Mouse (Mus musculus): ENCODE results near the gene Zbtb12. TPM values are rescaled to one million over a fixed set of nuclear protein-coding genes. Genes with fewer than 3 reads are reported as not detected.
"Not testable (repeated sequence)": the region's sequence is repeated elsewhere in the genome, so short reads cannot be mapped to it uniquely, and the experiment has no call there.

The Zbtb12 gene
- polyA plus RNA-seq, 1 experiment from 2014 or later = 1.7 TPM

GRCm38 (mm10) chr17:34901948-34902347 is 22.7 kb downstream of the Zbtb12 start:
- DNase-seq (ENCODE audit: low spot score); H3K9ac ChIP-seq (ENCODE audit: low read length); H3K4me3 ChIP-seq (ENCODE audit: low read depth, low read length); H3K4me1 ChIP-seq (ENCODE audit: control insufficient read depth, insufficient read depth, low read length); H3K9me3 ChIP-seq (ENCODE audit: control insufficient read depth, low read length); H3K4me2 ChIP-seq (ENCODE audit: low read depth); H3K27ac ChIP-seq (ENCODE audit: low read depth, low read length); H3K27me3 ChIP-seq (ENCODE audit: control insufficient read depth, insufficient read depth, low read length); ATAC-seq (ENCODE audit: insufficient read depth, low FRiP score, low TSS enrichment): not testable (repeated sequence)
- WGBS = 93% methylated on average over 9 of the region's 10 CpGs
- peaks cover 31% of the 10 kb centered on the region for H3K36me3 ChIP-seq (ENCODE audit: control insufficient read depth, insufficient read depth, low read length)

DNA sequence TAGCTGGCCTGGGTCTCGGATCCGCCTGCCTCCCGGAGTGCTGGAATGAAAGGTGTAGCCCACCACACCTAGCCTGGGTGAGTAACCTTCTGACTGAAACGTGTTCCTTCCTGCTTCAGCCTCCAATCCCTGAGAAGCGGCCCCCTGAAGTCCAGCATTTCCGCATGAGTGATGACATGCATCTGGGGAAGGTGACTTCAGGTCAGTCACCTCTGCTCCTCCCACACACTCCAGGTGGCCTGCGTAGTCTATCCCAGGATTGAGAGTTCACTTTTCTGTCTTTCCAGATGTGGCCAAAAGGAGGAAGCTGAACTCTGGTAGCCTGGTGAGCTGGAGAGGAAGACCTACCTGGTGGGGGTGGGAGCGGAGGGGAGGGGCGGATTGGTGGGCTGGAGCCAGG is 23.6 kb downstream of the Zbtb12 start:
- WGBS = 92% methylated on average over 9 of the region's 9 CpGs
- ATAC-seq (ENCODE audit: insufficient read depth, low FRiP score, low TSS enrichment) = no peak
- Histone ChIP-seq H3K4me1 (ENCODE audit: control insufficient read depth, insufficient read depth, low read length) (peaks cover 3% of the 10 kb centered on the region; the same call in 1 of the 2 replicates), H3K9me3 (ENCODE audit: control insufficient read depth, low read length) (no peaks in the 10 kb centered on the region), H3K27me3 (ENCODE audit: control insufficient read depth, insufficient read depth, low read length) (no peaks in the 10 kb centered on the region), H3K4me2 (ENCODE audit: low read depth) (no peak overlapping the region), H3K27ac (ENCODE audit: low read depth, low read length) (no peak overlapping the region), H3K9ac (ENCODE audit: low read length) (no peak overlapping the region), H3K36me3 (ENCODE audit: control insufficient read depth, insufficient read depth, low read length) (peaks cover 37% of the 10 kb centered on the region), H3K4me3 (ENCODE audit: low read depth, low read length) (no peak overlapping the region)
- DNase-seq (ENCODE audit: low spot score) = no peak

GRCm38 (mm10) chr17:34910982-34911381 is 31.7 kb downstream of the Zbtb12 start:
- no peak overlapping the region for H3K4me2 ChIP-seq (ENCODE audit: low read depth)
- no peak overlapping the region for H3K9ac ChIP-seq (ENCODE audit: low read length)
- no peaks in the 10 kb centered on the region for H3K27me3 ChIP-seq (ENCODE audit: control insufficient read depth, insufficient read depth, low read length)
- DNase-seq (ENCODE audit: low spot score) (no peak), ATAC-seq (ENCODE audit: insufficient read depth, low FRiP score, low TSS enrichment) (no peak)
- no peaks in the 10 kb centered on the region for H3K9me3 ChIP-seq (ENCODE audit: control insufficient read depth, low read length)
- no peak overlapping the region for H3K4me3 ChIP-seq (ENCODE audit: low read depth, low read length)
- no peak overlapping the region for H3K27ac ChIP-seq (ENCODE audit: low read depth, low read length)
- peaks cover 57% of the 10 kb centered on the region for H3K36me3 ChIP-seq (ENCODE audit: control insufficient read depth, insufficient read depth, low read length)
- WGBS = 93% methylated on average over 10 of the region's 10 CpGs
- no peaks in the 10 kb centered on the region for H3K4me1 ChIP-seq (ENCODE audit: control insufficient read depth, insufficient read depth, low read length)

GRCm38 (mm10) chr17:34911945-34912351 is 32.7 kb downstream of the Zbtb12 start:
- WGBS = 50% methylated on average over 5 of the region's 5 CpGs
- DNase-seq (ENCODE audit: low spot score) (peak; percentile 76), ATAC-seq (ENCODE audit: insufficient read depth, low FRiP score, low TSS enrichment) (peak; percentile 39; the same call in 1 of the 2 replicates)

GRCm38 (mm10) chr17:34913930-34914665 is 34.8 kb downstream of the Zbtb12 start, which contains the start of gene Slc44a4:
Gene Slc44a4 (plus strand): TSS chr17:34914466.
- H3K4me3 ChIP-seq (ENCODE audit: low read depth, low read length) = no peak within 1 kb of the TSS
- 34% methylated on average over 18 of the region's 18 CpGs for WGBS

More at GRCm38 (mm10) chr17:34911945-34912351, 32.7 kb downstream of the Zbtb12 start:
- Histone ChIP-seq H3K36me3 (ENCODE audit: control insufficient read depth, insufficient read depth, low read length) (peaks cover 49% of the 10 kb centered on the region), H3K27ac (ENCODE audit: low read depth, low read length) (no peak overlapping the region), H3K9me3 (ENCODE audit: control insufficient read depth, low read length) (no peaks in the 10 kb centered on the region), H3K27me3 (ENCODE audit: control insufficient read depth, insufficient read depth, low read length) (no peaks in the 10 kb centered on the region), H3K4me1 (ENCODE audit: control insufficient read depth, insufficient read depth, low read length) (no peaks in the 10 kb centered on the region), H3K4me2 (ENCODE audit: low read depth) (no peak overlapping the region), H3K9ac (ENCODE audit: low read length) (no peak overlapping the region), H3K4me3 (ENCODE audit: low read depth, low read length) (no peak overlapping the region)

GRCm38 (mm10) chr17:34915410-34915831 is 36.1 kb downstream of the Zbtb12 start:
- Histone ChIP-seq H3K4me3 (ENCODE audit: low read depth, low read length) (no peak overlapping the region), H3K27ac (ENCODE audit: low read depth, low read length) (no peak overlapping the region), H3K9me3 (ENCODE audit: control insufficient read depth, low read length) (no peaks in the 10 kb centered on the region), H3K4me1 (ENCODE audit: control insufficient read depth, insufficient read depth, low read length) (no peaks in the 10 kb centered on the region), H3K4me2 (ENCODE audit: low read depth) (no peak overlapping the region), H3K36me3 (ENCODE audit: control insufficient read depth, insufficient read depth, low read length) (peaks cover 25% of the 10 kb centered on the region), H3K27me3 (ENCODE audit: control insufficient read depth, insufficient read depth, low read length) (no peaks in the 10 kb centered on the region), H3K9ac (ENCODE audit: low read length) (no peak overlapping the region; the same call in 1 of the 2 replicates)
- WGBS = 19% methylated on average over 11 of the region's 11 CpGs
- ATAC-seq (ENCODE audit: insufficient read depth, low FRiP score, low TSS enrichment) = no peak
- no peak for DNase-seq (ENCODE audit: low spot score)

More at GRCm38 (mm10) chr17:34913930-34914665, 34.8 kb downstream of the Zbtb12 start, which contains the start of gene Slc44a4:
- peak within 1 kb of the TSS; percentile 6; the same call in 1 of the 2 replicates for H3K9ac ChIP-seq (ENCODE audit: low read length)
- H3K4me1 ChIP-seq (ENCODE audit: control insufficient read depth, insufficient read depth, low read length) = no peaks in the 10 kb centered on the region
- no peak within 1 kb of the TSS for H3K27ac ChIP-seq (ENCODE audit: low read depth, low read length)
- H3K36me3 ChIP-seq (ENCODE audit: control insufficient read depth, insufficient read depth, low read length) = peaks cover 32% of the 10 kb centered on the region
- no peaks in the 10 kb centered on the region for H3K9me3 ChIP-seq (ENCODE audit: control insufficient read depth, low read length)
- H3K27me3 ChIP-seq (ENCODE audit: control insufficient read depth, insufficient read depth, low read length) = no peaks in the 10 kb centered on the region
- no peak within 1 kb of the TSS for H3K4me2 ChIP-seq (ENCODE audit: low read depth)
- DNase-seq (ENCODE audit: low spot score) = no peak
- ATAC-seq (ENCODE audit: insufficient read depth, low FRiP score, low TSS enrichment) = no peak

DNA sequence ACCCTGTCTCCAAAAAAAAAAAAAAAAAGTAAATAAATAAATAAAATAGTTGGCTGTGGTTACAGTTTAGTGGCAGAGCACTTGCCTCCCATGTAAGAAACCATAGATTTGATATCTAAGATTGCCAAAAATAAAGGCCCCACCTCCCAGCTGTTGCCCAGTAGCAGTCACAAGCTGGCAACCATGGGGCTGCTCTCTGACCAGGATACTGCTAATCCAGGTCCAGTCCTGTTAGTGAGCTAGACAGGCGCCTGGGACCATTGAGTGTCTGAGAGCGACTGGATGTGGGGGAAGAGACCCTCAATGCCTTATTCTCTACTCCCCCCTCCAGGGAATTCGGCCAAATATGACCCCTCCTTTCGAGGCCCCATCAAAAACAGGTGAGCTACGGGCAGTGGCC is 37.0 kb downstream of the Zbtb12 start:
- DNase-seq (ENCODE audit: low spot score) (no peak), ATAC-seq (ENCODE audit: insufficient read depth, low FRiP score, low TSS enrichment) (no peak)
- no peaks in the 10 kb centered on the region for H3K4me1 ChIP-seq (ENCODE audit: control insufficient read depth, insufficient read depth, low read length)
- 84% methylated on average over 5 of the region's 5 CpGs for WGBS
- no peaks in the 10 kb centered on the region for H3K27me3 ChIP-seq (ENCODE audit: control insufficient read depth, insufficient read depth, low read length)
- H3K36me3 ChIP-seq (ENCODE audit: control insufficient read depth, insufficient read depth, low read length) = peaks cover 17% of the 10 kb centered on the region
- H3K4me3 ChIP-seq (ENCODE audit: low read depth, low read length) = no peak overlapping the region
- H3K9ac ChIP-seq (ENCODE audit: low read length) = no peak overlapping the region
- no peak overlapping the region for H3K27ac ChIP-seq (ENCODE audit: low read depth, low read length)
- no peak overlapping the region for H3K4me2 ChIP-seq (ENCODE audit: low read depth)
- H3K9me3 ChIP-seq (ENCODE audit: control insufficient read depth, low read length) = no peaks in the 10 kb centered on the region

GRCm38 (mm10) chr17:34917188-34917587 is 37.9 kb downstream of the Zbtb12 start:
- 85% methylated on average over 9 of the region's 9 CpGs for WGBS
- ATAC-seq (ENCODE audit: insufficient read depth, low FRiP score, low TSS enrichment) = no peak
- Histone ChIP-seq H3K4me3 (ENCODE audit: low read depth, low read length) (no peak overlapping the region), H3K9me3 (ENCODE audit: control insufficient read depth, low read length) (no peaks in the 10 kb centered on the region), H3K36me3 (ENCODE audit: control insufficient read depth, insufficient read depth, low read length) (peaks cover 9% of the 10 kb centered on the region), H3K27ac (ENCODE audit: low read depth, low read length) (no peak overlapping the region), H3K4me2 (ENCODE audit: low read depth) (no peak overlapping the region), H3K27me3 (ENCODE audit: control insufficient read depth, insufficient read depth, low read length) (no peaks in the 10 kb centered on the region), H3K9ac (ENCODE audit: low read length) (no peak overlapping the region; the same call in 1 of the 2 replicates), H3K4me1 (ENCODE audit: control insufficient read depth, insufficient read depth, low read length) (no peaks in the 10 kb centered on the region)
- DNase-seq (ENCODE audit: low spot score) = no peak

- DNase-seq (ENCODE audit: low spot score) = no peak
- Histone ChIP-seq H3K4me2 (ENCODE audit: low read depth) (no peak overlapping the region), H3K9ac (ENCODE audit: low read length) (no peak overlapping the region), H3K36me3 (ENCODE audit: control insufficient read depth, insufficient read depth, low read length) (no peaks in the 10 kb centered on the region), H3K27me3 (ENCODE audit: control insufficient read depth, insufficient read depth, low read length) (no peaks in the 10 kb centered on the region), H3K27ac (ENCODE audit: low read depth, low read length) (no peak overlapping the region), H3K4me1 (ENCODE audit: control insufficient read depth, insufficient read depth, low read length) (no peaks in the 10 kb centered on the region), H3K9me3 (ENCODE audit: control insufficient read depth, low read length) (no peaks in the 10 kb centered on the region), H3K4me3 (ENCODE audit: low read depth, low read length) (no peak overlapping the region)
- ATAC-seq (ENCODE audit: insufficient read depth, low FRiP score, low TSS enrichment) = no peak
- 48% methylated on average over 6 of the region's 6 CpGs for WGBS
Observed at GRCm38 (mm10) chr17:34922939-34923338, 43.7 kb downstream of the Zbtb12 start.
